Mouse (Mus musculus) neutrophil, adult 59 days (primary cell): ENCODE measurements around the gene Gm9046. TPM values are rescaled to one million over a fixed set of nuclear protein-coding genes. Genes with fewer than 3 reads are reported as not detected.

ENCODE experiments used
- total RNA-seq, 2 experiments: library from RNA; stranded (reverse); gene quantifications; 1 replicate in 1 of 2; 2 replicates in 1 of 2; pipeline ENCODE4 v1.2.4; 2023

Gm9046 gene
- total RNA-seq = not detected

GRCm38 (mm10) chr10:118343155-118343554 lies at the start of gene Gm9046:
Gm9046 (minus strand) TSS chr10:118343255.

DNA sequence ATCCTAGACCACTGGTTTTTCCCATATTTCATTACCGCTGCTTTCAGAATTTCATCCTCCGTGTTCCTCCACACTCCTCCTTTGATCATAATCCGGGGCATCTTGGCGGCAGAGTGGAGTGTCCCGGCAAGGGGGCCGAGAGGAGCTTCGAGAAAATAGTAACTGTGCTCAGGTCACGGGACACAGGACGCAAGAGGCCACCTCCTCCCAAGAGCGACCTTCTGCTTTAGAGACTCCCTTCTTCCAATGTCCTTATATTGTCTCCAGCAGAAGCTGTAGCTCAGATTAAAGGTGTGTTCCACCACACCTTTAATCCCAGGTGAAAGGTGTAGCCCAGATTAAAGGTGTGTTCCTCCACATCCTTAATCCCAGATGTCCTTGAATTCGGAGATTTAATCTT lies 10.9 kb upstream of the Gm9046 start, which contains the start of gene Gm9049:
Gene Gm9049, minus strand, starts transcription at position 101 of the 400 bp plus-strand sequence.

GRCm38 (mm10) chr10:118348579-118348978 lies 5.5 kb upstream of the Gm9046 start, which contains the start of gene Gm9048:
Gm9048 (minus strand) TSS chr10:118348679.

GRCm38 (mm10) chr10:118337731-118338130 lies 5.3 kb downstream of the Gm9046 start, which contains the start of gene Gm9045:
Gm9045 (minus strand) TSS chr10:118337831.

GRCm38 (mm10) chr10:118332308-118332707 lies 10.7 kb downstream of the Gm9046 start, which contains the start of gene Gm9044:
Gm9044 (minus strand) TSS chr10:118332408.

GRCm38 (mm10) chr10:118326869-118327268 lies 16.2 kb downstream of the Gm9046 start, which contains the start of gene Gm9040:
Gm9040 (minus strand) TSS chr10:118326969.

DNA sequence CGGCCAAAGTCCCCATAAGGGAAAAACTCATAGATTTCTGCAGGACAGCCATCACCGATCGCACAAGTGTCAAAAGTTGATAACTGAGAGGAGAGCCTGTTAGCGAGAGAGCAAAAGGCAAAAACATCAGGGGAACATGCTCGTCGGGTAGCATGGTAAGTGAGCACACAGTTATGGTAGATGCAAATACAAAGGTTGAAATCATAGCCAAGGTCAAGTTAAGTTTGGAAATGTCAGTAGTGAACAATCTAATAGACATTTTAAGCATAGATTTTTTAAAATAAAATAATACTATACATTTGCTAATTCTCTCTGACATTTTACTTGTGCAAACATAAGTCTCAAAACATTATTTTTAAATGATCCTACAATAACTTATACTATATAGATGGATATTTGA lies 48.1 kb downstream of the Gm9046 start, which contains the start of gene Iltifb:
Gene Iltifb, minus strand, starts transcription at position 101 of the 400 bp plus-strand sequence.

Other genes starting within 250 kb of the Gm9046 start
- 10 to 100 TPM; 10.8 to 14.1 TPM for gene Mdm1, start 201.4 kb downstream of the Gm9046 start, total RNA-seq
- not detected for gene Il22, start 138.3 kb downstream of the Gm9046 start, total RNA-seq
- under 1 TPM; 0.51 to 0.53 TPM for gene Gm32717, start 102.5 kb downstream of the Gm9046 start, total RNA-seq
- gene Gm32802, start 84.6 kb downstream of the Gm9046 start, total RNA-seq = under 1 TPM; 0.51 to 0.53 TPM
- gene Iltifb, start 48.2 kb downstream of the Gm9046 start, total RNA-seq = not detected
- not detected for gene Gm9040, start 16.3 kb downstream of the Gm9046 start, total RNA-seq
- gene Gm9044, start 10.8 kb downstream of the Gm9046 start, total RNA-seq = not detected
- gene Gm9045, start 5.4 kb downstream of the Gm9046 start, total RNA-seq = not detected
- not detected for gene Gm9048, start 5.4 kb upstream of the Gm9046 start, total RNA-seq
- gene Gm9049, start 10.8 kb upstream of the Gm9046 start, total RNA-seq = not detected
- gene Ifng, start 97.8 kb upstream of the Gm9046 start, total RNA-seq = not detected